Mouse (Mus musculus) midbrain, embryonic 14.5 days (tissue): Measurements from ENCODE around the gene Sppl3. TPM values are rescaled to one million over a fixed set of nuclear protein-coding genes. Genes with fewer than 3 reads are reported as not detected.

Source experiments
- ATAC-seq: fragments of 200-750 bp; cut with Nextera tagmentation; 2 replicates; pipeline ENCODE4 v1.8.0; 2017; ENCODE audit warnings: moderate number of reproducible peaks, moderate library complexity; ENCODE audit not compliant: low FRiP score, low TSS enrichment
- DNase-seq: peaks from one replicate; pipeline ENCODE4 v3.0.0-alpha.2; 2015
- H3K27ac ChIP-seq: fragments of 300-500 bp; sonication (generic); replicated peaks from 2 replicates; pipeline ENCODE4 v1.5.1; 2014; ENCODE audit warnings: mild to moderate bottlenecking, low read depth, low read length, moderate library complexity
- H3K27me3 ChIP-seq: fragments of 300-500 bp; sonication (generic); 2 replicates; pipeline ENCODE4 v1.6.1; 2014; ENCODE audit warnings: low read length, control low read depth, mixed read lengths; ENCODE audit not compliant: control insufficient read depth, insufficient read depth
- H3K36me3 ChIP-seq: fragments of 300-500 bp; sonication (generic); 2 replicates; pipeline ENCODE4 v1.6.1; 2014; ENCODE audit warnings: low read length, control low read depth; ENCODE audit not compliant: control insufficient read depth, insufficient read depth
- H3K4me1 ChIP-seq: fragments of 300-500 bp; sonication (generic); 2 replicates; pipeline ENCODE4 v1.6.1; 2014; ENCODE audit warnings: mild to moderate bottlenecking, antibody characterized with exemption, low read length, control low read depth; ENCODE audit not compliant: control insufficient read depth, insufficient read depth
- H3K4me2 ChIP-seq: fragments of 300-500 bp; sonication (generic); 2 replicates; pipeline ENCODE4 v1.6.1; 2014; ENCODE audit warnings: mild to moderate bottlenecking, low read length, moderate library complexity
- H3K4me3 ChIP-seq: fragments of 300-500 bp; sonication (generic); replicated peaks from 2 replicates; pipeline ENCODE4 v1.5.1; 2014; ENCODE audit warnings: low read depth, low read length
- H3K9ac ChIP-seq: fragments of 300-500 bp; sonication (generic); replicated peaks from 2 replicates; pipeline ENCODE4 v1.6.1; 2014; ENCODE audit warnings: mild to moderate bottlenecking, low read length, moderate library complexity
- H3K9me3 ChIP-seq: fragments of 300-500 bp; sonication (generic); 2 replicates; pipeline ENCODE4 v1.6.1; 2016; ENCODE audit warnings: low read length, control low read depth, mixed read lengths; ENCODE audit not compliant: control insufficient read depth
- WGBS: fragments of 180-500 bp; shearing (Covaris S2); extraction: QIAGEN DNeasy Blood & Tissue Kit; methylation state at CpG from one replicate; pipeline ENCODE4 v1.1.7; 2014; 5-methylcytosine and 5-hydroxymethylcytosine counted together
- polyA plus RNA-seq: library from polyadenylated mRNA; unstranded; fragments of >200 nt; fragmentation: Nextera tagmentation; extraction: Ambion mirVana; gene quantifications from 2 replicates; pipeline ENCODE4 v1.2.1, GENCODE M21; 2014

Sppl3 gene
- polyA plus RNA-seq, 1 experiment from 2014 or later, result 33.1 TPM

GRCm38 (mm10) chr5:115007768-115008167, 3.2 kb upstream of the Sppl3 start:
- DNase-seq (no peak), ATAC-seq (no peak)
- no peak overlapping the region for H3K4me2 ChIP-seq
- no peaks in the 10 kb centered on the region for H3K36me3 ChIP-seq
- H3K9ac ChIP-seq, result no peak overlapping the region
- WGBS, result 81% methylated on average over 5 of the region's 5 CpGs
- no peak overlapping the region for H3K4me3 ChIP-seq
- H3K27ac ChIP-seq, result no peak overlapping the region
- no peaks in the 10 kb centered on the region for H3K9me3 ChIP-seq
- peaks cover 11% of the 10 kb centered on the region for H3K4me1 ChIP-seq
- no peaks in the 10 kb centered on the region for H3K27me3 ChIP-seq

GRCm38 (mm10) chr5:115008307-115008706, 2.6 kb upstream of the Sppl3 start:
- no peak overlapping the region for H3K4me3 ChIP-seq
- H3K9ac ChIP-seq, result no peak overlapping the region
- no peaks in the 10 kb centered on the region for H3K27me3 ChIP-seq
- ATAC-seq, result no peak
- H3K4me2 ChIP-seq, result no peak overlapping the region
- WGBS, result 91% methylated on average over 7 of the region's 7 CpGs
- no peaks in the 10 kb centered on the region for H3K9me3 ChIP-seq
- H3K27ac ChIP-seq, result no peak overlapping the region
- DNase-seq, result no peak
- H3K4me1 ChIP-seq, result peaks cover 16% of the 10 kb centered on the region
- H3K36me3 ChIP-seq, result no peaks in the 10 kb centered on the region

GRCm38 (mm10) chr5:115009143-115009542, 1.8 kb upstream of the Sppl3 start:
- DNase-seq (no peak), ATAC-seq (no peak)
- H3K36me3 ChIP-seq, result no peaks in the 10 kb centered on the region
- no peak overlapping the region for H3K4me3 ChIP-seq
- H3K27ac ChIP-seq, result no peak overlapping the region
- no peaks in the 10 kb centered on the region for H3K9me3 ChIP-seq
- H3K27me3 ChIP-seq, result no peaks in the 10 kb centered on the region
- peaks cover 20% of the 10 kb centered on the region for H3K4me1 ChIP-seq
- H3K9ac ChIP-seq, result no peak overlapping the region
- H3K4me2 ChIP-seq, result no peak overlapping the region
- 91% methylated on average over 6 of the region's 6 CpGs for WGBS

- Histone ChIP-seq H3K27ac (no peak overlapping the region), H3K4me1 (peaks cover 25% of the 10 kb centered on the region), H3K9ac (peak overlapping the region; percentile 97; the same call in 1 of the 2 replicates), H3K36me3 (no peaks in the 10 kb centered on the region), H3K27me3 (no peaks in the 10 kb centered on the region), H3K4me3 (peak overlapping the region; percentile 99; the same call in 1 of the 2 replicates), H3K9me3 (no peaks in the 10 kb centered on the region), H3K4me2 (peak overlapping the region; percentile 92)
- DNase-seq, result no peak
- WGBS, result 64% methylated on average over 3 of the region's 3 CpGs
- no peak for ATAC-seq
These were observed 976 bp upstream of the Sppl3 start for GRCm38 (mm10) chr5:115009961-115010360.

- DNase-seq (no peak), ATAC-seq (no peak; the same call in 1 of the 2 replicates)
- H3K9ac ChIP-seq, result peak overlapping the region; percentile 97
- H3K36me3 ChIP-seq, result no peaks in the 10 kb centered on the region
- H3K27ac ChIP-seq, result peak overlapping the region; percentile 94
- peak overlapping the region; percentile 92 for H3K4me2 ChIP-seq
- under 1% methylated on average over 38 of the region's 57 CpGs for WGBS
- H3K4me1 ChIP-seq, result peaks cover 25% of the 10 kb centered on the region
- H3K4me3 ChIP-seq, result peak overlapping the region; percentile 99
- no peaks in the 10 kb centered on the region for H3K27me3 ChIP-seq
- H3K9me3 ChIP-seq, result no peaks in the 10 kb centered on the region
These were observed 231 bp downstream of the Sppl3 start for GRCm38 (mm10) chr5:115011217-115011518.

- Histone ChIP-seq H3K4me1 (peaks cover 25% of the 10 kb centered on the region), H3K36me3 (no peaks in the 10 kb centered on the region), H3K9me3 (no peaks in the 10 kb centered on the region), H3K27ac (peak overlapping the region; percentile 94), H3K4me3 (peak overlapping the region; percentile 99), H3K27me3 (no peaks in the 10 kb centered on the region), H3K4me2 (peak overlapping the region; percentile 92), H3K9ac (peak overlapping the region; percentile 97)
- peak; percentile 63 for DNase-seq
- under 1% methylated on average over 63 of the region's 63 CpGs for WGBS
- ATAC-seq, result peak; percentile 41
These were observed 753 bp downstream of the Sppl3 start for GRCm38 (mm10) chr5:115011519-115012261.

GRCm38 (mm10) chr5:115013436-115013835, 2.5 kb downstream of the Sppl3 start:
- H3K27me3 ChIP-seq, result no peaks in the 10 kb centered on the region
- peak overlapping the region; percentile 1; the same call in 1 of the 2 replicates for H3K4me3 ChIP-seq
- no peaks in the 10 kb centered on the region for H3K9me3 ChIP-seq
- H3K9ac ChIP-seq, result 0 out of 2 replicates have a peak overlapping the region, but pooled peaks have one; percentile 6
- H3K36me3 ChIP-seq, result no peaks in the 10 kb centered on the region
- 62% methylated on average over 3 of the region's 3 CpGs for WGBS
- no peak for DNase-seq
- H3K4me1 ChIP-seq, result peaks cover 25% of the 10 kb centered on the region
- ATAC-seq, result no peak
- no peak overlapping the region for H3K27ac ChIP-seq
- H3K4me2 ChIP-seq, result peak overlapping the region; percentile 92

- ATAC-seq (no peak), DNase-seq (no peak)
- Histone ChIP-seq H3K4me2 (no peak overlapping the region), H3K4me1 (peaks cover 25% of the 10 kb centered on the region), H3K4me3 (no peak overlapping the region), H3K9me3 (no peaks in the 10 kb centered on the region), H3K27me3 (no peaks in the 10 kb centered on the region), H3K36me3 (no peaks in the 10 kb centered on the region), H3K9ac (no peak overlapping the region), H3K27ac (no peak overlapping the region)
- WGBS, result 67% methylated on average over 1 of the region's 1 CpGs
These were observed 3.6 kb downstream of the Sppl3 start for GRCm38 (mm10) chr5:115014570-115014969.

- 52% methylated on average over 4 of the region's 4 CpGs for WGBS
- H3K9me3 ChIP-seq, result no peaks in the 10 kb centered on the region
- ATAC-seq, result no peak
- no peaks in the 10 kb centered on the region for H3K36me3 ChIP-seq
- no peak for DNase-seq
- no peak overlapping the region for H3K4me3 ChIP-seq
- H3K9ac ChIP-seq, result no peak overlapping the region
- no peak overlapping the region for H3K27ac ChIP-seq
- H3K4me1 ChIP-seq, result peaks cover 23% of the 10 kb centered on the region
- H3K27me3 ChIP-seq, result no peaks in the 10 kb centered on the region
- H3K4me2 ChIP-seq, result no peak overlapping the region
These were observed 4.2 kb downstream of the Sppl3 start for GRCm38 (mm10) chr5:115015121-115015520.
